Mouse (Mus musculus) limb, embryonic 15.5 days (tissue): Measurements from ENCODE around the gene Ankfn1. TPM values are rescaled to one million over a fixed set of nuclear protein-coding genes. Genes with fewer than 3 reads are reported as not detected.
A peak's percentile ranks its signal among the peaks of the same experiment; 100 is the strongest.

Experiments
- ATAC-seq: fragments of 200-750 bp; cut with Nextera tagmentation; 2 replicates; pipeline ENCODE4 v1.8.0; 2017; ENCODE audit warnings: low read depth, moderate TSS enrichment; ENCODE audit not compliant: insufficient number of reproducible peaks, low FRiP score, low TSS enrichment
- H3K27ac ChIP-seq: fragments of 300-500 bp; sonication (generic); 2 replicates; pipeline ENCODE4 v1.5.1; 2015; ENCODE audit warnings: moderate library complexity, mild to moderate bottlenecking, inconsistent platforms
- H3K27me3 ChIP-seq: fragments of 300-500 bp; sonication (generic); 2 replicates; pipeline ENCODE4 v1.6.1; 2015; ENCODE audit warnings: inconsistent platforms
- H3K36me3 ChIP-seq: fragments of 300-500 bp; sonication (generic); 2 replicates; pipeline ENCODE4 v1.6.1; 2015; ENCODE audit warnings: inconsistent platforms
- H3K4me1 ChIP-seq: fragments of 300-500 bp; sonication (generic); 2 replicates; pipeline ENCODE4 v1.6.1; 2015; ENCODE audit warnings: inconsistent platforms
- H3K4me2 ChIP-seq: fragments of 300-500 bp; sonication (generic); 2 replicates; pipeline ENCODE4 v1.6.1; 2015; ENCODE audit warnings: mild to moderate bottlenecking, inconsistent platforms
- H3K4me3 ChIP-seq: fragments of 300-500 bp; sonication (generic); 2 replicates; pipeline ENCODE4 v1.5.1; 2015; ENCODE audit warnings: mild to moderate bottlenecking, inconsistent platforms
- H3K9ac ChIP-seq: fragments of 300-500 bp; sonication (generic); 2 replicates; pipeline ENCODE4 v1.6.1; 2015; ENCODE audit warnings: inconsistent platforms
- H3K9me3 ChIP-seq: fragments of 300-500 bp; sonication (generic); 2 replicates; pipeline ENCODE4 v1.6.1; 2016; ENCODE audit warnings: inconsistent platforms
- WGBS: fragments of 180-500 bp; shearing (Covaris S2); methylation state at CpG from one replicate; pipeline ENCODE4 v1.1.7; 2015; 5-methylcytosine and 5-hydroxymethylcytosine counted together
- polyA plus RNA-seq: library from polyadenylated mRNA; unstranded; fragments of >200 nt; fragmentation: Nextera tagmentation; extraction: Ambion mirVana; gene quantifications from 2 replicates; pipeline ENCODE4 v1.2.1, GENCODE M21; 2015

Gene Ankfn1
- polyA plus RNA-seq, 1 experiment from 2014 or later, result 0.50 TPM

- no peaks in the 10 kb centered on the region for H3K27me3 ChIP-seq
- no peak overlapping the region for H3K9ac ChIP-seq
- no peak overlapping the region for H3K27ac ChIP-seq
- H3K4me1 ChIP-seq, result peaks cover 32% of the 10 kb centered on the region
- H3K4me3 ChIP-seq, result no peak overlapping the region
- no peaks in the 10 kb centered on the region for H3K36me3 ChIP-seq
- H3K4me2 ChIP-seq, result no peak overlapping the region
- H3K9me3 ChIP-seq, result no peaks in the 10 kb centered on the region
- 87% methylated on average over 6 of the region's 6 CpGs for WGBS
- no peak for ATAC-seq
Observed at GRCm38 (mm10) chr11:89448986-89449385, 328.5 kb downstream of the Ankfn1 start.

GRCm38 (mm10) chr11:89447477-89447876, 330.0 kb downstream of the Ankfn1 start:
- Histone ChIP-seq H3K4me3 (no peak overlapping the region), H3K4me1 (peaks cover 28% of the 10 kb centered on the region), H3K9ac (no peak overlapping the region), H3K36me3 (no peaks in the 10 kb centered on the region), H3K27ac (peak overlapping the region; percentile 57; the same call in 1 of the 2 replicates), H3K9me3 (no peaks in the 10 kb centered on the region), H3K27me3 (no peaks in the 10 kb centered on the region), H3K4me2 (no peak overlapping the region)
- 72% methylated on average over 12 of the region's 12 CpGs for WGBS
- no peak for ATAC-seq

- Histone ChIP-seq H3K9ac (no peak overlapping the region), H3K27ac (no peak overlapping the region), H3K4me3 (no peak overlapping the region), H3K36me3 (no peaks in the 10 kb centered on the region), H3K4me1 (no peaks in the 10 kb centered on the region), H3K4me2 (no peak overlapping the region), H3K9me3 (no peaks in the 10 kb centered on the region), H3K27me3 (no peaks in the 10 kb centered on the region)
- 72% methylated on average over 6 of the region's 6 CpGs for WGBS
- ATAC-seq, result no peak
Observed at GRCm38 (mm10) chr11:89440566-89440965, 336.9 kb downstream of the Ankfn1 start.

- Histone ChIP-seq H3K4me3 (no peak overlapping the region), H3K9ac (no peak overlapping the region), H3K4me1 (peaks cover 23% of the 10 kb centered on the region; the same call in 1 of the 2 replicates), H3K4me2 (no peak overlapping the region), H3K9me3 (no peaks in the 10 kb centered on the region), H3K36me3 (no peaks in the 10 kb centered on the region), H3K27ac (no peak overlapping the region), H3K27me3 (no peaks in the 10 kb centered on the region)
- no peak for ATAC-seq
- WGBS, result 56% methylated on average over 3 of the region's 3 CpGs
Observed at GRCm38 (mm10) chr11:89424358-89424757, 353.1 kb downstream of the Ankfn1 start.

GRCm38 (mm10) chr11:89422637-89423036, 354.8 kb downstream of the Ankfn1 start:
- H3K4me2 ChIP-seq, result no peak overlapping the region
- no peak overlapping the region for H3K4me3 ChIP-seq
- H3K36me3 ChIP-seq, result no peaks in the 10 kb centered on the region
- ATAC-seq, result 0 out of 2 replicates have a peak, but pooled peaks have one; percentile 74
- peaks cover 23% of the 10 kb centered on the region; the same call in 1 of the 2 replicates for H3K4me1 ChIP-seq
- H3K27ac ChIP-seq, result peak overlapping the region; percentile 48
- H3K9ac ChIP-seq, result no peak overlapping the region
- WGBS, result 34% methylated on average over 5 of the region's 5 CpGs
- H3K27me3 ChIP-seq, result no peaks in the 10 kb centered on the region
- H3K9me3 ChIP-seq, result no peaks in the 10 kb centered on the region

- Histone ChIP-seq H3K36me3 (no peaks in the 10 kb centered on the region), H3K4me1 (peaks cover 23% of the 10 kb centered on the region; the same call in 1 of the 2 replicates), H3K4me3 (no peak overlapping the region), H3K27ac (no peak overlapping the region; the same call in 1 of the 2 replicates), H3K4me2 (no peak overlapping the region), H3K9me3 (no peaks in the 10 kb centered on the region), H3K27me3 (no peaks in the 10 kb centered on the region), H3K9ac (no peak overlapping the region)
- no peak for ATAC-seq
- WGBS, result 45% methylated on average over 11 of the region's 11 CpGs
Observed at GRCm38 (mm10) chr11:89420767-89421438, 356.6 kb downstream of the Ankfn1 start.

- Histone ChIP-seq H3K4me2 (no peak overlapping the region), H3K9me3 (no peaks in the 10 kb centered on the region), H3K27me3 (no peaks in the 10 kb centered on the region), H3K4me1 (peaks cover 23% of the 10 kb centered on the region; the same call in 1 of the 2 replicates), H3K27ac (no peak overlapping the region), H3K9ac (no peak overlapping the region), H3K4me3 (no peak overlapping the region), H3K36me3 (no peaks in the 10 kb centered on the region)
- 88% methylated on average over 2 of the region's 2 CpGs for WGBS
- ATAC-seq, result no peak
Observed at GRCm38 (mm10) chr11:89419863-89420262, 357.6 kb downstream of the Ankfn1 start.

GRCm38 (mm10) chr11:89418644-89419043, 358.8 kb downstream of the Ankfn1 start:
- Histone ChIP-seq H3K4me1 (peaks cover 23% of the 10 kb centered on the region; the same call in 1 of the 2 replicates), H3K27me3 (no peaks in the 10 kb centered on the region), H3K36me3 (no peaks in the 10 kb centered on the region), H3K27ac (no peak overlapping the region), H3K4me3 (no peak overlapping the region), H3K4me2 (no peak overlapping the region), H3K9me3 (no peaks in the 10 kb centered on the region), H3K9ac (no peak overlapping the region)
- ATAC-seq, result no peak
- 75% methylated on average over 12 of the region's 12 CpGs for WGBS

- 76% methylated on average over 6 of the region's 6 CpGs for WGBS
- no peak overlapping the region for H3K27ac ChIP-seq
- peaks cover 9% of the 10 kb centered on the region; the same call in 1 of the 2 replicates for H3K4me1 ChIP-seq
- no peaks in the 10 kb centered on the region for H3K36me3 ChIP-seq
- H3K9me3 ChIP-seq, result no peaks in the 10 kb centered on the region
- no peak overlapping the region for H3K4me3 ChIP-seq
- no peak for ATAC-seq
- no peak overlapping the region for H3K4me2 ChIP-seq
- H3K9ac ChIP-seq, result no peak overlapping the region
- no peaks in the 10 kb centered on the region for H3K27me3 ChIP-seq
Observed at GRCm38 (mm10) chr11:89416769-89417168, 360.7 kb downstream of the Ankfn1 start.

GRCm38 (mm10) chr11:89408774-89409173, 368.7 kb downstream of the Ankfn1 start:
- H3K27ac ChIP-seq, result peak overlapping the region; percentile 62
- no peak for ATAC-seq
- H3K36me3 ChIP-seq, result no peaks in the 10 kb centered on the region
- peaks cover 18% of the 10 kb centered on the region for H3K4me1 ChIP-seq
- no peak overlapping the region for H3K9ac ChIP-seq
- no peak overlapping the region for H3K4me3 ChIP-seq
- H3K27me3 ChIP-seq, result no peaks in the 10 kb centered on the region
- no peaks in the 10 kb centered on the region for H3K9me3 ChIP-seq
- H3K4me2 ChIP-seq, result no peak overlapping the region
- 46% methylated on average over 6 of the region's 6 CpGs for WGBS

- H3K4me2 ChIP-seq, result no peak overlapping the region
- no peak overlapping the region for H3K9ac ChIP-seq
- no peak overlapping the region for H3K27ac ChIP-seq
- H3K4me1 ChIP-seq, result peaks cover 9% of the 10 kb centered on the region
- H3K36me3 ChIP-seq, result no peaks in the 10 kb centered on the region
- ATAC-seq, result no peak
- H3K9me3 ChIP-seq, result no peaks in the 10 kb centered on the region
- H3K4me3 ChIP-seq, result no peak overlapping the region
- H3K27me3 ChIP-seq, result no peaks in the 10 kb centered on the region
- WGBS, result 80% methylated on average over 1 of the region's 1 CpGs
Observed at GRCm38 (mm10) chr11:89404489-89404888, 373.0 kb downstream of the Ankfn1 start.

GRCm38 (mm10) chr11:89403436-89403835, 374.0 kb downstream of the Ankfn1 start:
- Histone ChIP-seq H3K27ac (no peak overlapping the region), H3K9ac (no peak overlapping the region), H3K27me3 (no peaks in the 10 kb centered on the region), H3K4me2 (no peak overlapping the region), H3K36me3 (no peaks in the 10 kb centered on the region), H3K4me3 (no peak overlapping the region), H3K9me3 (no peaks in the 10 kb centered on the region), H3K4me1 (0 out of 2 replicates have a peak, but pooled peaks cover 2% of the 10 kb centered on the region)
- no peak for ATAC-seq
- 94% methylated on average over 14 of the region's 14 CpGs for WGBS
